Mouse (Mus musculus): ENCODE results near the gene Fam206a.

GRCm38 (mm10) chr4:56829511-56829921 is 27.4 kb downstream of the Fam206a start:
- no peak for TF ChIP-seq CTCF (IDR thresholded peaks at IDR 0.05; ENCODE audit: low read depth, low read length)
- TF ChIP-seq POLR2A (IDR thresholded peaks at IDR 0.05; ENCODE audit: extremely low read depth, insufficient read depth, low read length) = no peak
